Mouse (Mus musculus) cerebellum, adult 2 months (tissue): ENCODE results near the gene Prkag3.

Source experiments
- CTCF ChIP-seq: fragments of 200-500 bp; IDR thresholded peaks from 2 replicates; pipeline ENCODE4 v1.5.1; 2011; ENCODE audit warnings: low read depth, mild to moderate bottlenecking, control low read depth, low read length, moderate library complexity, borderline replicate concordance; ENCODE audit not compliant: insufficient read depth
- POLR2A ChIP-seq: fragments of 200-500 bp; IDR thresholded peaks from 2 replicates; pipeline ENCODE4 v1.6.1; 2011; ENCODE audit warnings: low read length, control low read depth, borderline replicate concordance; ENCODE audit not compliant: insufficient read depth

GRCm38 (mm10) chr1:74698791-74699190 lies 50.2 kb downstream of the Prkag3 start:
- TF ChIP-seq POLR2A (no peak), CTCF (no peak)
